Mouse (Mus musculus): ENCODE data around the gene Ccdc170.
"Not testable (repeated sequence)": the region's sequence is repeated elsewhere in the genome, so short reads cannot be mapped to it uniquely, and the experiment has no call there.

The Ccdc170 gene

GRCm38 (mm10) chr10:4599591-4599990, 117.3 kb downstream of the Ccdc170 start:
- no peak for DNase-seq (ENCODE audit: low read depth, low spot score)
- no peaks in the 10 kb centered on the region for H3K27me3 ChIP-seq (ENCODE audit: control insufficient read depth, insufficient read depth, low read length, poor library complexity, severe bottlenecking)
- no peaks in the 10 kb centered on the region for H3K36me3 ChIP-seq (ENCODE audit: control insufficient read depth, insufficient read depth, low read length, poor library complexity, severe bottlenecking)

GRCm38 (mm10) chr10:4600796-4601474, 118.6 kb downstream of the Ccdc170 start:
- H3K36me3 ChIP-seq (ENCODE audit: control insufficient read depth, insufficient read depth, low read length, poor library complexity, severe bottlenecking): no peaks in the 10 kb centered on the region
- DNase-seq (ENCODE audit: low read depth, low spot score): peak; percentile 78
- H3K27me3 ChIP-seq (ENCODE audit: control insufficient read depth, insufficient read depth, low read length, poor library complexity, severe bottlenecking): no peaks in the 10 kb centered on the region

- DNase-seq (ENCODE audit: low read depth, low spot score): peak; percentile 84
- not testable (repeated sequence) for H3K27me3 ChIP-seq (ENCODE audit: control insufficient read depth, insufficient read depth, low read length, poor library complexity, severe bottlenecking); H3K36me3 ChIP-seq (ENCODE audit: control insufficient read depth, insufficient read depth, low read length, poor library complexity, severe bottlenecking)
These were observed 119.3 kb downstream of the Ccdc170 start for GRCm38 (mm10) chr10:4601612-4602011.

- DNase-seq (ENCODE audit: low read depth, low spot score): no peak
- no peaks in the 10 kb centered on the region for H3K27me3 ChIP-seq (ENCODE audit: control insufficient read depth, insufficient read depth, low read length, poor library complexity, severe bottlenecking)
- no peaks in the 10 kb centered on the region for H3K36me3 ChIP-seq (ENCODE audit: control insufficient read depth, insufficient read depth, low read length, poor library complexity, severe bottlenecking)
These were observed 120.2 kb downstream of the Ccdc170 start for GRCm38 (mm10) chr10:4602466-4602865.

GRCm38 (mm10) chr10:4604527-4605209, 122.4 kb downstream of the Ccdc170 start:
- no peak for DNase-seq (ENCODE audit: low read depth, low spot score)
- H3K27me3 ChIP-seq (ENCODE audit: control insufficient read depth, insufficient read depth, low read length, poor library complexity, severe bottlenecking): no peaks in the 10 kb centered on the region
- no peaks in the 10 kb centered on the region for H3K36me3 ChIP-seq (ENCODE audit: control insufficient read depth, insufficient read depth, low read length, poor library complexity, severe bottlenecking)

GRCm38 (mm10) chr10:4610234-4610633, 127.9 kb downstream of the Ccdc170 start:
- no peak for DNase-seq (ENCODE audit: low read depth, low spot score)
- no peaks in the 10 kb centered on the region for H3K36me3 ChIP-seq (ENCODE audit: control insufficient read depth, insufficient read depth, low read length, poor library complexity, severe bottlenecking)
- H3K27me3 ChIP-seq (ENCODE audit: control insufficient read depth, insufficient read depth, low read length, poor library complexity, severe bottlenecking): no peaks in the 10 kb centered on the region

- Histone ChIP-seq H3K36me3 (ENCODE audit: control insufficient read depth, insufficient read depth, low read length, poor library complexity, severe bottlenecking) (no peaks in the 10 kb centered on the region), H3K27me3 (ENCODE audit: control insufficient read depth, insufficient read depth, low read length, poor library complexity, severe bottlenecking) (no peaks in the 10 kb centered on the region)
- peak; percentile 39 for DNase-seq (ENCODE audit: low read depth, low spot score)
These were observed 129.3 kb downstream of the Ccdc170 start, which contains the start of gene Esr1 for GRCm38 (mm10) chr10:4611386-4612155. Esr1 (plus strand) TSS chr10:4611593.
